Mouse (Mus musculus): Measurements from ENCODE around the gene Car15.
A peak's percentile ranks its signal among the peaks of the same experiment; 100 is the strongest.

- TF ChIP-seq POLR2A (IDR thresholded peaks at IDR 0.05; ENCODE audit: borderline replicate concordance, low read depth, low read length) (no peak), CTCF (IDR thresholded peaks at IDR 0.05; ENCODE audit: low read depth, low read length) (peak; percentile 34; the same call in 1 of the 2 replicates)
Observed at GRCm38 (mm10) chr16:17858592-17858991, 20.4 kb upstream of the Car15 start.

Measured in bone marrow macrophage, adult 2 months (primary cell).